Mouse (Mus musculus) telencephalon, adult 2 months (tissue): Measurements from ENCODE around the gene Diras1.
"Not testable (repeated sequence)": the region's sequence is repeated elsewhere in the genome, so short reads cannot be mapped to it uniquely, and the experiment has no call there.

ENCODE experiments used
- DNase-seq: peaks from one replicate; pipeline ENCODE4 v3.0.0-alpha.2; 2011; ENCODE audit warnings: low read depth, low spot score

Gene Diras1

DNA sequence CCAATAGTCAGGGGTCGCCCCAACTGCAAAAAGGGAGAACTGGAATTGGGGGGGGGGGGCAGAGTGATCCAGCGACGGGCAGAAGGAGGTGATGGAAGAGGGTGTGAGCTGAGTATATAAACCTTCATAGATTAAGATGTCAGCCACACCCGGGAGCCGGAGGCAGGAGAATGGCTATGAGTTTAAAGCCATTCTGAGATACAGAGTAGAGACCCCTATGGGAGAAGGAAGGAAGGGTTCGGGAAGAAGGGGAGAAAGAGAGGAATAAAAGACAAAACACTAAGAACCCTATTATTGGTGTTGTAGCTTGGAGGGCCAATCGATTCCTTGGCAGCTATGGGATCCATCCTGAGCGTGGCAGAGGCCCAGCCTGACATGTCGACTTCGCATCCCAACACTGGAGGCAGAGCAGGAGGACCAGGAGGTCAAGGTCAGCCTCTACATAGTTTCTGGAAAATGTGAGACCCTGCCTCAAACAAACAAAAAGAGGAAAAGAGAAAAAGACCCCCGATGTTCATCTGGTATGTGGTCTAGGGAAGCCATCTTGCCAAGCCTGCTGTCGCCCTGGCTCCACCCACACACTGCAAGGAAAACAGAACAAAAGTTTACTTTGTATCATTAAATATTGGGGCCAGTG, at the start of gene Diras1:
Diras1 (minus strand) TSS at position 24 of the 637 bp plus-strand sequence.
- no peak for DNase-seq

DNA sequence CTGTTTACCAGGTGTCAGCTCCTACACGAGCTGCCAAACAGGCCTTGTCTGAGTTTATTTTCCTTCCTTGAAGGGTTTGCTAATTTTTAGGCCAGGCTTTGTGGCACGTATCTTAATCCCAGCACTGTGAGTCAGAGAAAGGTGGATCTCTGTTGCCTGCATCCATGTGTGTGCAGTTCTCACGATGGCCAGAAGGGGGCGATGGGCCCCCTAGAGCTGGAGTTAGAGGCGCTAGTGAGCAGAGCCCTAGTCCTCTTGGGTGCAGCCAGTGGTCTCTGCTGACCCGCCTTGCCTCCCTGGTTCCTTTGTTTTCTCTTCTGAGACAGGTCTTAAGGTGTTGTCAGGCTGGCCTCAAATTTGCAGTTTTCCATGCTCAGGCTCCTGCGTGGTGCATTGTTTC, 48.0 kb upstream of the Diras1 start:
- DNase-seq, result no peak

DNA sequence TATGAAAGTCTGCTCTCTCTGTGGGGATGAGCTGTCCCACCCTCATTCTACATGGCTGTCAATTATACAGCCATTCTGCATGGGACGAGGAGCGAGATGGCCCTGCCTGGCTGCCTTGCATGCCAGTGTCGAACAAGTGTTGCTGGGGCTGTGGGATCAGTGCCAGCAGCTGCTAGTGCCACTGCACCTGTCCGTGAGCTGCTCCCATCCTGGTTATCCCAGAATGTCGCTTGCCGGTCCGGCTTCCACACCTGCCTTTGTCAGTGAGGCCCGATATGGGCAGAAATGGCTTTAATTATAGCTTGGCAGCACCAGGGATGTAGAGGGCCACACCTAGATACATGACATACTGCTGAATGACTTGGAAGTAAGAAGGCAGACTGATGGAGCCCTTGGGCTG, 46.8 kb upstream of the Diras1 start:
- no peak for DNase-seq

DNA sequence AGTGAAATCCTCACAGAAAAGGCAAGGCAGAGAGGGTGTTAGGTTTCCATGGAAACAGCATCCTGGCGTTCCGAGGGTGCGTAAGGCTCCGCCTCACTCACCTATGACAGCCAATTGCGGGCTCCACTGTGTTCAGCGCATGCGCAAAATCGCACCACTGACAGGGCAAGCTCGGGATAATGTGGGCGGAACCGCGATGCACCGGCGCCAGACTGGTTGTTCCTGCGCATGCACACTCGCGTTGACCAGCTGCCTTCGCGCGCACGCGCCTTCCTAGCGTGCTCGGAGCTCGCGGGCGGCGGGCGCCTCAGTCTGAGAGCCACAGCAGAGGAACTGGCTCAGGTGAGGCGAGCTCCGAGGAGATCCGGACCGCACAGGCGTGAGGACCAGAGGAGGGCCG, 44.4 kb upstream of the Diras1 start, which contains the start of gene Thop1:
Thop1 (plus strand) TSS at position 200 of the 400 bp plus-strand sequence.
- DNase-seq, result peak; percentile 99

DNA sequence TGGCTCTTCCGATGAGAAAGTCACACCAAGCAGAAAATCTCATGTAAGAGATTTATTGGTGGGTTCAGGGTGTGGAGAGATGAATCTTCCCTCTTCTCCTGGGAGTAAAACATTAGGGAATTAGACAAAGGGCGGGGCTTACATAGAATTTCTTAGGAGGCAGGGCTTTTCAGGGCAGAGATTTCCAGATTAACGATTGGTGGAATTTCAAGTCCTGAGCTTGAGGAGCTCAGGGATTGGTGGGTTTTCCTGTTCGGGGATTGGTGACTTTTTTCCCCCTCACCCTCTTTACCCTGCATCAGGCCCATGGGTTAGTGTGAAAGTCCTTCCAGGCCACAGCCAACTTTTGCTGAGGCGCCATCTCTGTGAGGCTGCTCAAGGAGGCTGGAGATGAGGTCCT, 43.2 kb upstream of the Diras1 start:
- no peak for DNase-seq

- not testable (repeated sequence) for DNase-seq
Observed at GRCm38 (mm10) chr10:81064519-81064918, 39.1 kb upstream of the Diras1 start.

DNA sequence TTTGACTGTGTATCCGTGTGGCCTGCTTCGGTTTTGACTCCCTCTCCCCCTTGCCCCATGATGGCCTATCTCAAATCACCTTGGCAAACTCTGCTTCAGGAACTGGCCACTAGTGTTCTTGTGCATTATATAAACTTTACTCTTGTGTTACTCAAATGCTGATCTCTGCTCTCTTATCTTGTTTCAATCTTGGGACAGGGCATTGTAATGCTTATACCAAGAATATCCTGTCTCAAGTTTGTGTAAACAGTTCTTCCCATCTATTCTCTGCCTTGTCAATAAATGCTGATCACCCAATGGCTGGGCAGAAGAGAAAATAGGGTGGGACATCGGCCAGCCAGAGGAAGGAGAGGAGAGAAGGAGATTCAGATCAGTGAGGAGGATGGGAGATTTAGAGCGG, 37.2 kb upstream of the Diras1 start:
- DNase-seq, result no peak

DNA sequence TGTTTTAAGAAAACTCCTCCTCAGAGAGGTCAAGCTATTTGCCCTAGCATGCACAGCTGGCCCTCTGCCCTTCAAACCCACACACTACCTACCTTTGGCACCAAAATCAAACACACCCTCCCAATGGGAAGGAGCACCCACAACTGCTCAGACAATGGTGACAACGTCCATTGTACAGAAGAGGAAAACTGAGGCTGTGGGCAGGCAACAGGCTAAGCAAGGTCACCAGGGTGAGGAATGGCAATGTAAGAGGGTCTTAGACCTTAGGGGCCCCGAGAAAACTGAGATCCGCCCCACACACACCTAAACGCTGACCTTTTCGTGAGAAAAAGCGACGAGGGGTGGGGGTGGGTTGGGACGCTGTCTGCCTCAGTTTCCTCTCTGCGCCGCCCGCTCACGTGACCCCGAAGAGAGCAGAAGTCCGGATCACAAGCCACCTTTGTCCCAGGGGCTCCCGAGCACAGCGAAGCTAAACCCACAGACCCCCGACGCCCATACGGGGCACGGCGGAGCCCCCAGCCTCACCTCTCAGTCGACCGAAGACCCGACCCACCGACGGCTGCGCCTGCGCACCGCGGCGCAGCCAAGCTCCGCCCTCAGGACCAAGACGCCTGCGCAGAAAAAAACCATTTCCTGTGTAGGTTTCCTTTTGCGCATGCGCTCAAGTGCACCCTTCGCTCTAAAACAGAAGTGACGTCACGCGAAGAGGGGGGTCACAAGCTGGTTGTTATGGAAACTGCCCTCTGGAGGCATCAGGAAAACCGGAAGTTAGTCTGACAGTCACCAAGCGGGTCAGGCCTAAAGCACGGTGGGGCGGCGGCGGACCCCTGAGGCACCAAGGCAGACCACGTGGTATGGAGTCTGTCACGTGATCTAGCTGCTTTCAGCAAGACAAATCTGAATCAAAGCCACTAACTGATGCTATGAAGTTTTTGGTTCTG, 34.4 kb upstream of the Diras1 start, which contains the start of gene Sgta:
Sgta (minus strand) TSS at position 579 of the 941 bp plus-strand sequence.
- peak; percentile 100 for DNase-seq

DNA sequence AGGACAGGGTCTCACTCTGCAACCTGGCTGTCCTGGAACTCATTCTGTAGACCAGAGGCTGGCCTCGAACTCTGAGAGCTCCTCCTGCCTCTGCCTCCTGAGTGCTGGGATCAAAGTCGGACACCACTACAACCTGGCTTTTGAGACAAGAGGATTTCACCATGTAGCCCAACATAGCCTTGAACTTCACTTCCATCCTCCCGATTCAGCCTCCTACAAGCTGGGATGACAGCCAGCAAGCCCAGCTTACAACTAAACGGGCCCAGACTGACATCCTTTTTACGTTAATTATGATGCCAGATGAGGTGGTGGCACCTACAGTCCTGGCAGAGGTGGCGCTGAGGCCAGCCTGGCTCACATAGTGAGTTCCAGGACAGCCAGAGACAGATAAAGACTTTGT, 33.4 kb upstream of the Diras1 start:
- no peak for DNase-seq

DNA sequence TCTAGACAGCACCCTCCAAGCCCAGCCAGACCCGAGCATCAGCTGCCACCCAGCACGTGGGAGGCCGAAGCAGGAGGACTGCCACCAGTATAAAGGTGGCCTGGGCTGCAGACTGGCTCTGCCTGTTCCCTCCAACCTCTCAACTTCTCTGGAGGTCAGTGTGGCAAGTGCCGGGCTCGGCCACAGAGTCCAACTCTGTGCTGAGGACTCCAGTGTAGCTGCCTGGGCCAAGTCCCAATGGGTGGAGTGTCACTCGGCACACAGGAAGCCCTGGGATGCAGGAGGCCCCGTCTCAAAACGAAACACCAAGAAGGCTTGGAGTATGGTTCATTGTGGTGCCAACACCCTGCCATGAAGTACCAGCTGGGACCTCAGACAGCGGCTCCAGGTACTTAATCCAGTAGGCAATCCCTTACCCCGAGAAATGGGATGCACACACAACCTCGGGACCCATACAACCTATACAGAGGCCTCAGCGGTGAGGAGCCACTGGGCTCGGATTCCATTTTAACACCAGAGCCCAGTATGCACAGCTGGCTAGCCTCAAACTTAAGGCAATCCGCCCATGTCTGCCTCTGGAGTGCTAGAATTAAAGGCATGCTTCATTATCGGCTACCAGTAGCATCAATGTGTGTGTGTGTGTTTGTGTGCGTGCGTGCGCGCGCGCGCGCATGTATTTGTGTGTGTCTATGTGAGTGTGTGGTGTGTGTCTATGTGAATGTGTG, 32.1 kb upstream of the Diras1 start:
- DNase-seq, result no peak

- not testable (repeated sequence) for DNase-seq
Observed at GRCm38 (mm10) chr10:81055802-81056340, 30.4 kb upstream of the Diras1 start.

DNA sequence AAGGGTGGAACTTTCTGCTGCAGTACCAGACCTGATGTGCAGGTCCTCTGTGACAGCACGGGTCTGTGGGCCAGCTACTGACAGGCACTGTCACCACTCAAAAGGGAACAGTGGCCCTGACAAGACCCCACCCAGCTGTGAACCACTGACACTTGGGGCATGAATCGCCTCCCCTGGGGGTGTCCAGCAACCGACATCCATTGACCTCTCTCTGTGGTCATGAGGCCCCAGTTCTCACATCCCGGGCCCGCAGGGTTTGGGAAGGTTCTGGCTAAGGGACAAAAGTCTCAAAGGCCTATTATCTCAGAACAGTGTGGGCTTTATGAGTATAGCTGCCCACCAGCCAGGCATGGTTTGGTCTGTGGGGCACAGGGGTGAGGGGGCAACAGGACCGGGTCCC, 29.7 kb upstream of the Diras1 start:
- DNase-seq, result no peak

DNA sequence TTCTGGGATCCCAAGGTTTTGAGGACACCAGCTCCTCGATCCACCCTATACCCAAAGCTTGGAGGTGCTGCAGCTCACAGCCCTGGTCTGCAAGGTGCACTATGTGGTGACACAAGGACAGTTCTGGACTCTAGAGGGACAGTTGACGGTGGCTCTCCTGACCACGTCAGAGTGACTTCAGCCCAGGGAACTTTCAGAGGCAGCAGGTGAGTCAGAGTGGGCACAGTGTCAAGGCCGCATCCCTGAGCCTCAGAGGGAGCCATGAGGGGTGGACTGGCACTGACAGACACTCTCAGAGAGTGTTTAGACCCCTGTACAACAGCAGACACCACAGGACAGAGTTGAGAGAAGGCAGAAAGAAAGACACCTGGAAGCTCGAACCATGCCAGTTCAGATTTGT, 27.1 kb upstream of the Diras1 start:
- no peak for DNase-seq

- no peak for DNase-seq
Observed at GRCm38 (mm10) chr10:81051133-81051532, 25.7 kb upstream of the Diras1 start.

GRCm38 (mm10) chr10:81050645-81051044, 25.2 kb upstream of the Diras1 start:
- DNase-seq, result no peak

DNA sequence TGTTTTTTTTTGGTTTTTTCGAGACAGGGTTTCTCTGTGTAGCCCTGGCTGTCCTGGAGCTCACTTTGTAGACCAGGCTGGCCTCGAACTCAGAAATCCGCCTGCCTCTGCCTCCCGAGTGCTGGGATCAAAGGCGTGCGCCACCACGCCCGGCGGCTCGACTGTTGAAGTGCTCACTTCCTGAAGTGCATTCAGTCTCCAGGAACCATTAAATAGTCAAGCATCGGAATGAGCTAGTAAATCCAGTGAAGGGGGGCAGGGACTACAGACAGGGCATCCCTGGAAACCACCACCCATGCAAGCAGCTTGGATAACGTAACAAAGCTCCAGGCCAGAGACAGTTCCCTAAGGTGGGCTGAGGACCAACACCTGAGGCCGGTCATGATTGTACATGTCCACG, 19.8 kb upstream of the Diras1 start:
- not testable (repeated sequence) for DNase-seq

- DNase-seq, result no peak
Observed at GRCm38 (mm10) chr10:81041458-81042175, 16.2 kb upstream of the Diras1 start.

DNA sequence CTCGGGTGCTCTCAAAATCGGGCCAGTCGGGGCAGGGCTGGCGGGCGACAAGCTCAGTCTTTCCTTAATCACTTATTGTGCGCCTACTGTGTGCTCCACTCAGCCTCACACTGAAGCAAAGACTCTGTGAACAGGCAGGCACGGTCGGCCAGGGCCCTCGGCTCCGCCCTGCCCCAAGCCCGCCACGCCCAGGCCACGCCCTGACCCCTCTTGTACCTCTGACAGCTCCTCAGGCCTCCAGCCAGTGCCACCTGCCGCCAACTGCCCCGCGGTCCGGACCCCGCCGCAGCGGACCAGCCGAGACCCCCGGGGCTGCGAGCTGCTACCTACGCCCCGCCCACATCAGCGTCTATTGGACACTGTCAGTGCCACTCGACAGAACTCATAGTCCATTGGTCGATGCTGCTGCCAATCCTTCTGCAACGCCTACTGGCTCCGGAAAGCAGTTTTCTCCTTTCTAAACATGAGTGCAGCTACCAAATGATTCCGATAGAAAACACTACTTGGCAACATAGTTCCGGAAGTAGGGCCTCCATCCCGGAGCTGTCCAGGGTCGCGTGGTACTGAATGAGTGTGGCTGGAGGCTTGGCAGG, 11.6 kb upstream of the Diras1 start, which contains the start of gene Slc39a3:
Slc39a3 (minus strand) TSS at position 439 of the 593 bp plus-strand sequence.
- peak; percentile 98 for DNase-seq

GRCm38 (mm10) chr10:81036251-81036650, 10.8 kb upstream of the Diras1 start:
- DNase-seq, result no peak

GRCm38 (mm10) chr10:81033586-81033985, 8.1 kb upstream of the Diras1 start:
- DNase-seq, result no peak

DNA sequence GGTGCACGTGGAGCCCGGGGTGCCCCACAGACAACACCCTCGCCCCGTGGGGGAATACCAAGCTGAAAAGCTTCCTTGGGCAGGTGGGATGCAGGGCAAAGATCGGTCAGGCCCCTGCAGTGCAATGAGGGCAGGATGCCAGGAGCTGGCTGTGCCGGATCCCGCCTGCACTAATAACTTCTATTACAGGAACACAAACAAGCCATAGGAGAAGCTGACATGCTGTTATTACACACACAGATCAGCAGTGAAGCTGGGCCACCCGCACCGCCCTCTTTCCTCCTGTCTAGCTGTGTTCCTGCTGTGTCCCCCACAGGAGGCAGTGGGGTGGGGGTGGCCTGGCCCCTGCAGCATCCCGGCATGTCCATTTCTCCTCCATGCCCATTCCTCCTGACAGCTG, 3.6 kb upstream of the Diras1 start:
- no peak for DNase-seq
